Mouse (Mus musculus) CD8-positive naive resting alpha-beta T cell, adult 2 months (primary cell): ENCODE results near the gene Hadha.

Source experiments
- DNase-seq, 2 experiments: peaks; one replicate each; pipeline ENCODE4 v3.0.0; 2022; ENCODE audit warnings: low read depth in 2 of 2, low spot score in 2 of 2

Hadha gene

GRCm38 (mm10) chr5:30154013-30154412, 949 bp downstream of the Hadha start:
- DNase-seq: no peak

GRCm38 (mm10) chr5:30153222-30153621, 1.7 kb downstream of the Hadha start:
- no peak for DNase-seq

- no peak for DNase-seq
Measured at GRCm38 (mm10) chr5:30152413-30152812, 2.5 kb downstream of the Hadha start.

- no peak for DNase-seq
Measured at GRCm38 (mm10) chr5:30152007-30152406, 3.0 kb downstream of the Hadha start.

DNA sequence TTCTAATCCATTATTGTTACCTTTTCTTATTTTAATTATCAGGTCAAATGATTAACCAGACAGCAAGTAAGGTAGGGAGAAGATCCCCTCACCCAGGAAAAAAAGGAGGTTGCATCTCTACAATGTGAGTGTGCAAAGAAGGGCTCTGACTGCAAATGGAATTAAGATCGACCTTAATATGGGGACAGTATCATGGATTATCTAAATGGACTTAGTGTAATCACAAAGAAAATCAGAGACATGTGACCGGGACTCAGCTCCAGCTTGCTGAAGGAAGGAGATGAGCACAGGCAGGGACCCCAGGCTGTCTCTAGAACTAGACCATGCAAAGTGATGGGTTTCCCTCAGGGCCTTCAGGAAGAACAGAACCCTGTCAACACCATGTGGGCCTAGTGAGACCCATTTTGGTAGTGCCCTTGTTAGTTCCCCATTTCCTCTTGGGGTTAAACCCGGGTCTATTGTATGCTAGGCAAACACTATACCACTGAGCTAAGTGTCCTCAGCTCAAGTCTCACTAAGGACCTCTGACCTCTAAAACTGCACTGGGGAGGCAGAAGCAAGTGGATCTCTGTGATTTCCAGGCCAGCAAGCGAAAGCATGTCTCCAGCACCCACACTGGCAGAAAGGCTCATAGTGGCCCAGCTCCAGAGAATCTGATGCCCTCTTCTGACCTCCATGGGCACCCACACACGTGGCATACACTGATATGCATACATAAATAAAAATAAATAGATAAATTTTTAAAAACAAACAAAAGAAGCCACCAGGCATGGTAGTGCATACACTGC, 6.6 kb downstream of the Hadha start:
- no peak for DNase-seq

- no peak for DNase-seq
Measured at GRCm38 (mm10) chr5:30146526-30146925, 8.4 kb downstream of the Hadha start.

- DNase-seq: no peak
Measured at GRCm38 (mm10) chr5:30138193-30138592, 16.8 kb downstream of the Hadha start.

DNA sequence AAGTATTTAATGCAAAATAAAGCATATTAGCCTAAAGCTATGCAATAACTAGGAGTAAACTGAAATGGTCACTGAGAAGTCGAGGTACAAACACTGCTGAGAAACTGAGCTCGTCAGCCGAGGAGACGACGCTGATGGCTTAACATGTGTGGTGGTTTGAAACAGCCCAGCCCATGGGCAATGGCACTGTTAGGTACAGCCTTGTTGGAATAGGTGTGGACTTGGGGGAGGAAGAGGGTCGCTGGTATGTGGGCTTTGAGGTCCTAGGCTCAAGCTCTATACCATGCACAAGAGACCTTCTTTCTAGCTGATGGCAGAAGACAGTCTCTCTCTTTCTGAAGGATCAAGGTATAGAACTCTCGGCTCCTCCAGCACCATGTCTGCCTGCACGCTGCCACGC, 17.7 kb downstream of the Hadha start:
- DNase-seq: no peak

GRCm38 (mm10) chr5:30135711-30136231, 19.2 kb downstream of the Hadha start:
- no peak for DNase-seq

DNA sequence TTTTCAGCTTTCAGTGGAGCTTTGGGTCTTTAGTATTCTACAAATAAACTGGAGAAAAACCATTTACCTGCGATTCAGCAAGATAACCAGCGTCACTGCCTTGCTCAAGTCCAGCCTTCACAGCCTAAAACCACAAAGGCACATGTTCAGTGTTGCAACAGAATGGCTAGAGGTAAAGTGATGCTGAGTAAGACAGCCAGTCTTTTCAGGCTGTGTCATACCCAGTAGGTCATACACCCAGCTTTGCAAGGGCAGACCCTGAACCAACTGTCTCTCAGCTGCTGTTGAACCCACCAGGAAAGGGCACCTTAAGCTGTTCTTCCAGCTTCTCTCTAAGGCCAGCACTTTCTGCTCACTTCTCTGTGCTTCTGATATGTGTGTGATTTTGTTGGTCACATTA, 22.8 kb downstream of the Hadha start:
- DNase-seq: no peak

DNA sequence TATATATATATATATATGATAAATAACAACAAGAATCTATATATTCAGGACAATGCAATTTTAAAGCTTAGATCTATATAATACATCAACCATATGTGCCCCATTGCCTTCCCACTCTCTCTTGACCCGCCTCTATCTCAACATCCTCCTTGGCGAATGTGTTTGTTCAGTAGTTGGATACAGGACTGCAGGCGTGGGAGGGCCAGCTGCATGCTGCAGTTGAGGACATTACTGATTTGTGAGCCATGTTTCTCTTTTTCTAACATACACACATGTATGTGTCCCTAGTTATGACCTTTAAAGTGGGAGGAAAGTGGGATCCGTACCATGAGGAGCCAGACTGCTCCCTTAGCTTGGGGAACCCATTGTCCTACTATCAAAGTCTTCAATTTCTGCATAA, 23.7 kb downstream of the Hadha start:
- DNase-seq: no peak

- DNase-seq: no peak
Measured at GRCm38 (mm10) chr5:30128680-30129079, 26.3 kb downstream of the Hadha start.

DNA sequence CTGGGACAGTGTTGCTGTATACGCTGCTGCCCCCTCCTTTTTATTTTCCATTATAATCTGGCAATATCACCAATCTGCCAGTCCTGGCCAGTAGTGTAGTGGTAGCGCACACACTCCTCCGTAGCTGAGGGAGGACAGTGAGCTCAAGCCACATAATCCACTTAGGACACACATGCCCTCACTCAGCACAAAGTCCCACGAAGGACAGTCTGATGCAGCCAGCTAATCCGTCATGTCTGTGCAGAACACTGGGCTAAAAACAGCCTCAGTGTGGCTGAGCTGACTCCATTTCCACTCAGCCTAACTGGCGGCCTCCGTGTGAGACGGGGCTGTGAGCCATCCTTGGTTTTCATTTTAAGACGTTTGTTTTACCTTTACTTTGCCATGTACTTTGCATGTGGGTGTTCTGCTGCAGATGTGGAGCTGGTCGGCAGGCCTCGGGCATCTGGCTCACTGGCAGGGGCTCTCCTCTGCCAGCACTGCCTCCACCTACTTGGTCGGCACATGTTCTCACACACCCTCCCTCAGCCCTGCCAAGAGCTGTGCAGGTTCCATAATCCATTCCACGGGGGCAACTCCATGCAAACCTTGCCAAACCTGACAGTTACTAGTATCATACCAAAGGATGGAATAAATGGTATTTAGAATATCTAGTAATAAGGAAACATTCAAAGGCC, 26.9 kb downstream of the Hadha start:
- DNase-seq: no peak

GRCm38 (mm10) chr5:30126756-30127155, 28.2 kb downstream of the Hadha start:
- no peak for DNase-seq

- DNase-seq: no peak
Measured at GRCm38 (mm10) chr5:30125587-30125986, 29.4 kb downstream of the Hadha start.

DNA sequence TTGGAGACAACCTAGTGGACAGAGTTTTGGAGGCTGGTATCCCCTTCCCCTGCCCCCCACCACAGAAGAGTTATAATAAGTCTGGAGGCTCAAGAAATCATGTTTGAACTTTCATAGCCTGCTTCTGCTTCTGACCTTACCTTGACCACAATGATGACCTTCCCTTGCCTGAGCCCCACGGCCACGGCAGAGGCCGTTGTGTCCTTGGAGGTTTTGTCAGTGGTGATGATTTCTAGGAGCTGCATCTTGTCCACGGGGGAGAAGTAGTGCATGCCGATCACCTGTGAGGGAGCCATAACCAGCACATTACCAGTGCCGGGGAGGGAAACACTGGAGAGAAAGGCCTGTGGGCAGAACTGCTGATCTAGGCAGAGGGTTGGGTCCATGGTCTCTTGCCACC, 32.5 kb downstream of the Hadha start:
- no peak for DNase-seq

GRCm38 (mm10) chr5:30120106-30120505, 34.9 kb downstream of the Hadha start:
- no peak for DNase-seq

GRCm38 (mm10) chr5:30119163-30119562, 35.8 kb downstream of the Hadha start:
- DNase-seq: no peak

- no peak for DNase-seq
Measured at GRCm38 (mm10) chr5:30118018-30118417, 36.9 kb downstream of the Hadha start.

DNA sequence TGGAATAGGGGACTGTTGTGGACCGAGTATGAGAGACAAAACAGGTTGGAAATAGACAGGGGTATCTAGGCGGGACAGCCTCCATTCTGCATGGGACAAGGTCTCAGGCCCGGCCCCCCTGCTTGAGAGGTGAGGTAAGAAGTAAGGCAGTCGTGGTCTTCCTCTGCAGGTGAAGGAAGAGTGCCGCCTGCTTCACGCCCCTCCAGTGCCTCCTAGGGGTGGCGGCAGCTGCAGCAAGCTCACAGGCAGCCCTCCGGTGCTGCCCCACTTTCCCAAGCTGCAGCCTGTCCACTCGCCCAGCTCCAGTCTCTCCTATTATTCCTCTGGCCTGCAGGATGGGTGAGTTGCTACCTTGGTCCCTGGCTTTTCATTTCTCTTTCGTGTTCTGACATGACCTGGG, 39.2 kb downstream of the Hadha start:
- DNase-seq: no peak

DNA sequence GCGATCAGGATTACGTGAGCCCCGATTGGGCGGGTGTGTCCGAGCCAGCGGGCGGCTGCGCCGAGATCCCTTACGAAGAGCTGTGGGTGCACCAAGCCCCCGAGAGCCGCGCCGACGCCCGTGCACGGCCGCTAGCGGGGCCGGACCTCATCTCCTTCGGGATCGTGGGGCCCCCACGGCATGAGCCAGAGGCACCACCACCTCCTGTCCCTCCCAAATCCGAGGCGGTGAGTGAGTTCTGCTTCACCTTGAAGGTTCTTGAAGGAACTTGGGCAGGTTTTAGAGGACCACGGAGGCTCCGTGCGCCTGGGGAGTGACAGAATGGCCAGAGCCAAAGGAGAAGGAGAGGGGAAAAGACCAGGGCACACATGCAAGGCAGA, 40.2 kb downstream of the Hadha start:
- DNase-seq: no peak
